ENCODE assay signal across 23 mouse cellular contexts in genomic region chr11:88334893-88335292, GRCm38 (mm10). TPM values are rescaled to one million over a fixed set of nuclear protein-coding genes. Genes with fewer than 3 reads are reported as not detected.
A peak's percentile ranks its signal among the peaks of the same experiment; 100 is the strongest.
DNase-seq lines count a peak whose midpoint lies in the region; ATAC-seq and TF ChIP-seq lines count a peak whose summit lies in the region.
"Had no signal": no experiment of that assay in that cellular context is flagged by ENCODE, and none has a peak within 500 bp of the region (broad histone marks: within the 10 kb centered on the region; RNA-seq: fewer than 3 reads in every experiment).

No protein-coding gene starts in this region.

- H3K36me3 ChIP-seq in hindbrain, embryonic 12.5 days: peaks cover 14% of the 10 kb centered on the region
- H3K36me3 ChIP-seq in hindbrain, embryonic 16.5 days (ENCODE audit: control insufficient read depth, insufficient read depth, low read length): no peaks in the 10 kb centered on the region
- peaks cover 17% of the 10 kb centered on the region for H3K36me3 ChIP-seq in midbrain, embryonic 12.5 days
- peaks cover 36% of the 10 kb centered on the region for H3K36me3 ChIP-seq in midbrain, embryonic 10.5 days
- H3K36me3 ChIP-seq in intestine, postnatal 0 days (ENCODE audit: control insufficient read depth, insufficient read depth): peaks cover 8% of the 10 kb centered on the region

- no peaks in the 10 kb centered on the region for H3K9me3 ChIP-seq in hindbrain, embryonic 12.5 days (replicated peaks)
- H3K9me3 ChIP-seq in hindbrain, embryonic 16.5 days (ENCODE audit: control insufficient read depth, low read length): no peaks in the 10 kb centered on the region
- H3K9me3 ChIP-seq in midbrain, embryonic 12.5 days: no peaks in the 10 kb centered on the region
- H3K9me3 ChIP-seq in midbrain, embryonic 10.5 days (replicated peaks): no peaks in the 10 kb centered on the region
- no peaks in the 10 kb centered on the region for H3K9me3 ChIP-seq in intestine, postnatal 0 days (ENCODE audit: control insufficient read depth)
- H3K9me3 ChIP-seq: kidney, embryonic 15.5 days; neural tube, embryonic 15.5 days had no signal

- TF ChIP-seq CTCF in intestine, postnatal 0 days (IDR thresholded peaks at IDR 0.05; ENCODE audit: low read depth): no peak

- H3K4me1 ChIP-seq in hindbrain, embryonic 12.5 days: peaks cover 31% of the 10 kb centered on the region
- peaks cover 9% of the 10 kb centered on the region for H3K4me1 ChIP-seq in hindbrain, embryonic 16.5 days (ENCODE audit: control insufficient read depth, insufficient read depth, low read depth, low read length)
- H3K4me1 ChIP-seq in midbrain, embryonic 12.5 days: peaks cover 31% of the 10 kb centered on the region
- peaks cover 34% of the 10 kb centered on the region for H3K4me1 ChIP-seq in midbrain, embryonic 10.5 days
- 0 out of 2 replicates have a peak, but pooled peaks cover 3% of the 10 kb centered on the region for H3K4me1 ChIP-seq in intestine, postnatal 0 days (replicated peaks; ENCODE audit: control insufficient read depth, insufficient read depth, low read length)

- no peaks in the 10 kb centered on the region for H3K27me3 ChIP-seq in hindbrain, embryonic 12.5 days
- H3K27me3 ChIP-seq in hindbrain, embryonic 16.5 days (replicated peaks; ENCODE audit: control insufficient read depth, insufficient read depth, low read length): no peaks in the 10 kb centered on the region
- no peaks in the 10 kb centered on the region; the same call in 1 of the 2 replicates for H3K27me3 ChIP-seq in midbrain, embryonic 12.5 days
- peaks cover 7% of the 10 kb centered on the region for H3K27me3 ChIP-seq in midbrain, embryonic 10.5 days (ENCODE audit: low read depth, poor library complexity, severe bottlenecking)
- no peaks in the 10 kb centered on the region for H3K27me3 ChIP-seq in intestine, postnatal 0 days (replicated peaks; ENCODE audit: control insufficient read depth, insufficient read depth, low read length)
- H3K27me3 ChIP-seq: kidney, embryonic 15.5 days; neural tube, embryonic 15.5 days had no signal

- H3K4me3 ChIP-seq in hindbrain, embryonic 12.5 days: no peak overlapping the region
- H3K4me3 ChIP-seq in hindbrain, embryonic 16.5 days (ENCODE audit: low read length): no peak overlapping the region
- H3K4me3 ChIP-seq in midbrain, embryonic 12.5 days: no peak overlapping the region
- no peak overlapping the region for H3K4me3 ChIP-seq in midbrain, embryonic 10.5 days
- no peak overlapping the region for H3K4me3 ChIP-seq in intestine, postnatal 0 days (ENCODE audit: low read depth, low read length)
- H3K4me3 ChIP-seq: kidney, embryonic 15.5 days; neural tube, embryonic 15.5 days had no signal

- no peak for ATAC-seq in hindbrain, embryonic 12.5 days (ENCODE audit: low FRiP score)
- ATAC-seq in hindbrain, embryonic 16.5 days: no peak
- ATAC-seq in midbrain, embryonic 12.5 days (ENCODE audit: low FRiP score, low read depth): no peak
- peak; percentile 33; the same call in 1 of the 2 replicates for ATAC-seq in intestine, postnatal 0 days
- ATAC-seq: forebrain, postnatal 0 days had no signal

- no peak overlapping the region for H3K9ac ChIP-seq in hindbrain, embryonic 12.5 days
- H3K9ac ChIP-seq in hindbrain, embryonic 16.5 days (ENCODE audit: low read depth, low read length): no peak overlapping the region
- 0 out of 2 replicates have a peak overlapping the region, but pooled peaks have one; percentile 24 for H3K9ac ChIP-seq in midbrain, embryonic 12.5 days (replicated peaks)
- H3K9ac ChIP-seq in intestine, postnatal 0 days (ENCODE audit: low read depth, low read length): no peak overlapping the region
- H3K9ac ChIP-seq: forebrain, postnatal 0 days; kidney, embryonic 15.5 days; neural tube, embryonic 15.5 days had no signal

- 50% methylated on average over 5 of the region's 5 CpGs for WGBS in hindbrain, embryonic 12.5 days
- 47% methylated on average over 5 of the region's 5 CpGs for WGBS in hindbrain, embryonic 16.5 days
- 22% methylated on average over 5 of the region's 5 CpGs for WGBS in midbrain, embryonic 12.5 days
- 40% methylated on average over 5 of the region's 5 CpGs for WGBS in midbrain, embryonic 10.5 days
- 24% methylated on average over 5 of the region's 5 CpGs for WGBS in intestine, postnatal 0 days

- no peak for DNase-seq in midbrain, embryonic 10.5 days (ENCODE audit: low spot score)
- no peak for DNase-seq in kidney, adult 11 months
- no peak for DNase-seq in gastrocnemius, adult 8-10 months (ENCODE audit: low spot score in 2 of 2)
- DNase-seq: adrenal gland, postnatal 25 days; cerebellum, adult 18-20 months; cerebellum, postnatal 36 days; forebrain, postnatal 0 days; heart, postnatal 4 days; right cerebral cortex, postnatal 25 days had no signal

- no peak overlapping the region for H3K4me2 ChIP-seq in hindbrain, embryonic 12.5 days (replicated peaks)
- H3K4me2 ChIP-seq in hindbrain, embryonic 16.5 days (ENCODE audit: low read length): no peak overlapping the region
- H3K4me2 ChIP-seq in midbrain, embryonic 12.5 days (replicated peaks): no peak overlapping the region
- peak overlapping the region; percentile 32; the same call in 1 of the 2 replicates for H3K4me2 ChIP-seq in intestine, postnatal 0 days (replicated peaks; ENCODE audit: low read depth)
- H3K4me2 ChIP-seq: kidney, embryonic 15.5 days; liver, embryonic 11.5 days; neural tube, embryonic 15.5 days had no signal

- peak overlapping the region; percentile 66 for H3K27ac ChIP-seq in hindbrain, embryonic 12.5 days
- no peak overlapping the region for H3K27ac ChIP-seq in hindbrain, embryonic 16.5 days (ENCODE audit: low read depth, low read length)
- peak overlapping the region; percentile 49 for H3K27ac ChIP-seq in midbrain, embryonic 12.5 days (replicated peaks)
- H3K27ac ChIP-seq in midbrain, embryonic 10.5 days (replicated peaks): no peak overlapping the region
- no peak overlapping the region for H3K27ac ChIP-seq in intestine, postnatal 0 days (ENCODE audit: low read depth, low read length)
- H3K27ac ChIP-seq: kidney, embryonic 15.5 days; neural tube, embryonic 15.5 days had no signal

RNA-seq across cellular contexts. Expression of gene Ccdc182, which starts 41.0 kb away (rescaled TPM):
- 3.8 and 4.3 TPM in 2 replicates for polyA plus RNA-seq in hindbrain, embryonic 12.5 days (2016; fragmentation: Nextera tagmentation; extraction: Ambion mirVana)
- 0.13 TPM in 1 of 2 replicates, not detected in the other for polyA plus RNA-seq in hindbrain, embryonic 16.5 days (2015; fragmentation: Nextera tagmentation; extraction: Ambion mirVana)
- polyA plus RNA-seq in midbrain, embryonic 12.5 days (2016; fragmentation: Nextera tagmentation; extraction: Ambion mirVana): 5.0 and 5.7 TPM in 2 replicates
- 4.7 and 6.0 TPM in 2 replicates for polyA plus RNA-seq in midbrain, embryonic 10.5 days (2016; fragmentation: Nextera tagmentation; extraction: Ambion mirVana)
- not detected in 2 replicates for polyA plus RNA-seq in intestine, postnatal 0 days (2015; fragmentation: Nextera tagmentation; extraction: Ambion mirVana)
- total RNA-seq in gastrocnemius, adult 8-10 months (2022): not detected
- total RNA-seq: adrenal gland, postnatal 25 days; forebrain, postnatal 0 days; gastrocnemius, adult 18-20 months; granulocyte monocyte progenitor cell, adult 5-6 weeks; heart, postnatal 4 days; layer of hippocampus, postnatal 25 days; left cerebral cortex, postnatal 25 days had no signal
- polyA plus RNA-seq: C2C12; forebrain, postnatal 0 days; heart, embryonic 14.5 days; liver, embryonic 11.5 days; urinary bladder, adult 2 months had no signal

Comparison
In these comparisons a context has a peak if more than half of its experiments do, and no peak if none do; other contexts are left out.
1. H3K27ac ChIP-seq: peak in hindbrain, embryonic 12.5 days (single experiment) and midbrain, embryonic 12.5 days (single experiment); none in hindbrain, embryonic 16.5 days (single experiment), midbrain, embryonic 10.5 days (single experiment) and intestine, postnatal 0 days (single experiment).